Mouse (Mus musculus) megakaryocyte-erythroid progenitor cell, adult 5-6 weeks (primary cell): Measurements from ENCODE around the gene Inpp5b. TPM values are rescaled to one million over a fixed set of nuclear protein-coding genes. Genes with fewer than 3 reads are reported as not detected.

Experiments used
- ATAC-seq: replicated peaks from 2 replicates; pipeline ENCODE4 v1.8.0; 2016; ENCODE audit warnings: mild to moderate bottlenecking, inconsistent platforms; ENCODE audit not compliant: severe bottlenecking, poor library complexity, low FRiP score, low TSS enrichment
- total RNA-seq, 2 experiments: library from RNA; stranded (forward) in 1 of 2; stranded (reverse) in 1 of 2; fragments of 200-1000, 215-1000 nt in 1 of 2; fragments of >200 nt in 1 of 2; fragmentation: Nextera tagmentation in 1 of 2; gene quantifications; 2 replicates each; pipeline ENCODE4 v1.2.3; 2014 to 2017

Inpp5b gene
- total RNA-seq, 2 experiments from 2014 or later: 56.5 to 89.7 TPM

GRCm38 (mm10) chr4:124755526-124755925 lies 13.9 kb downstream of the Inpp5b start:
- no peak for ATAC-seq

GRCm38 (mm10) chr4:124759305-124759811 lies 17.7 kb downstream of the Inpp5b start:
- ATAC-seq: peak; percentile 83

GRCm38 (mm10) chr4:124761201-124761600 lies 19.6 kb downstream of the Inpp5b start:
- ATAC-seq: no peak

- no peak for ATAC-seq
Measured at GRCm38 (mm10) chr4:124762858-124763452, 21.3 kb downstream of the Inpp5b start.

GRCm38 (mm10) chr4:124765802-124766565 lies 24.3 kb downstream of the Inpp5b start:
- no peak for ATAC-seq

- ATAC-seq: no peak
Measured at GRCm38 (mm10) chr4:124766566-124766940, 24.9 kb downstream of the Inpp5b start.

- ATAC-seq: peak; percentile 74
Measured at GRCm38 (mm10) chr4:124768963-124769591, 27.4 kb downstream of the Inpp5b start.

GRCm38 (mm10) chr4:124770624-124771023 lies 29.0 kb downstream of the Inpp5b start:
- no peak for ATAC-seq

- peak; percentile 20 for ATAC-seq
Measured at GRCm38 (mm10) chr4:124772125-124772524, 30.5 kb downstream of the Inpp5b start.

- peak; percentile 13; the same call in 1 of the 2 replicates for ATAC-seq
Measured at GRCm38 (mm10) chr4:124773449-124773848, 31.8 kb downstream of the Inpp5b start.

GRCm38 (mm10) chr4:124773995-124774394 lies 32.3 kb downstream of the Inpp5b start:
- peak; percentile 14 for ATAC-seq

GRCm38 (mm10) chr4:124774429-124774828 lies 32.8 kb downstream of the Inpp5b start:
- peak; percentile 95 for ATAC-seq

GRCm38 (mm10) chr4:124781361-124781760 lies 39.7 kb downstream of the Inpp5b start:
- ATAC-seq: no peak

- no peak for ATAC-seq
Measured at GRCm38 (mm10) chr4:124782395-124782794, 40.7 kb downstream of the Inpp5b start.

GRCm38 (mm10) chr4:124783937-124784336 lies 42.3 kb downstream of the Inpp5b start:
- no peak for ATAC-seq

- ATAC-seq: no peak
Measured at GRCm38 (mm10) chr4:124790013-124790412, 48.4 kb downstream of the Inpp5b start.

- no peak for ATAC-seq
Measured at GRCm38 (mm10) chr4:124792114-124792513, 50.5 kb downstream of the Inpp5b start.

- ATAC-seq: no peak
Measured at GRCm38 (mm10) chr4:124796141-124796540, 54.5 kb downstream of the Inpp5b start.

GRCm38 (mm10) chr4:124796913-124797312 lies 55.3 kb downstream of the Inpp5b start:
- no peak for ATAC-seq

- peak; percentile 60 for ATAC-seq
Measured at GRCm38 (mm10) chr4:124801552-124802308, 60.1 kb downstream of the Inpp5b start, which contains the start of gene Mtf1. TSS of gene Mtf1 (plus strand) at chr4:124802104.
